Mouse (Mus musculus) liver, embryonic 16.5 days (tissue): ENCODE data around the gene 1700001O22Rik. TPM values are rescaled to one million over a fixed set of nuclear protein-coding genes. Genes with fewer than 3 reads are reported as not detected.

Source experiments
- ATAC-seq: fragments of 200-750 bp; cut with Nextera tagmentation; 2 replicates; pipeline ENCODE4 v1.8.0; 2017; ENCODE audit warnings: low read depth, mild to moderate bottlenecking, moderate number of reproducible peaks, moderate library complexity
- H3K27ac ChIP-seq: fragments of 300-500 bp; sonication (generic); 2 replicates; pipeline ENCODE4 v1.5.1; 2014; ENCODE audit warnings: mild to moderate bottlenecking, low read length
- H3K27me3 ChIP-seq: fragments of 300-500 bp; sonication (generic); 2 replicates; pipeline ENCODE4 v1.6.1; 2014; ENCODE audit warnings: low read depth, low read length, mixed read lengths; ENCODE audit not compliant: control insufficient read depth, insufficient read depth
- H3K36me3 ChIP-seq: fragments of 300-500 bp; sonication (generic); 2 replicates; pipeline ENCODE4 v1.6.1; 2014; ENCODE audit warnings: mild to moderate bottlenecking; ENCODE audit not compliant: control insufficient read depth, insufficient read depth
- H3K4me1 ChIP-seq: fragments of 300-500 bp; sonication (generic); 2 replicates; pipeline ENCODE4 v1.6.1; 2014; ENCODE audit warnings: low read depth, low read length, mixed read lengths; ENCODE audit not compliant: control insufficient read depth
- H3K4me2 ChIP-seq: fragments of 300-500 bp; sonication (generic); 2 replicates; pipeline ENCODE4 v1.6.1; 2014; ENCODE audit warnings: low read depth, low read length, mixed read lengths
- H3K4me3 ChIP-seq: fragments of 300-500 bp; sonication (generic); 2 replicates; pipeline ENCODE4 v1.5.1; 2014; ENCODE audit warnings: low read depth, mild to moderate bottlenecking, low read length
- H3K9ac ChIP-seq: fragments of 300-500 bp; sonication (generic); 2 replicates; pipeline ENCODE4 v1.6.1; 2014; ENCODE audit warnings: low read depth, low read length
- H3K9me3 ChIP-seq: fragments of 300-500 bp; sonication (generic); replicated peaks from 2 replicates; pipeline ENCODE4 v1.6.1; 2016; ENCODE audit warnings: low read length; ENCODE audit not compliant: control insufficient read depth
- WGBS: fragments of 180-500 bp; shearing (Covaris S2); extraction: QIAGEN DNeasy Blood & Tissue Kit; methylation state at CpG from one replicate; pipeline ENCODE4 v1.1.7; 2014; ENCODE audit not compliant: insufficient replicate concordance; 5-methylcytosine and 5-hydroxymethylcytosine counted together
- polyA plus RNA-seq: library from polyadenylated mRNA; unstranded; fragments of >200 nt; fragmentation: Nextera tagmentation; extraction: Ambion mirVana; gene quantifications from 2 replicates; pipeline ENCODE4 v1.2.1, GENCODE M21; 2015

The 1700001O22Rik gene
- polyA plus RNA-seq, 1 experiment from 2014 or later = 0.09 TPM

- no peaks in the 10 kb centered on the region for H3K9me3 ChIP-seq
- ATAC-seq = no peak
- H3K4me1 ChIP-seq = peaks cover 22% of the 10 kb centered on the region
- WGBS = 8% methylated on average over 28 of the region's 28 CpGs
- H3K36me3 ChIP-seq = no peaks in the 10 kb centered on the region
- H3K27ac ChIP-seq = no peak overlapping the region; the same call in 1 of the 2 replicates
- peaks cover 21% of the 10 kb centered on the region for H3K27me3 ChIP-seq
- H3K4me2 ChIP-seq = peak overlapping the region; percentile 90
- H3K9ac ChIP-seq = peak overlapping the region; percentile 60
- peak overlapping the region; percentile 66 for H3K4me3 ChIP-seq
These were observed 3.7 kb upstream of the 1700001O22Rik start for GRCm38 (mm10) chr2:30807147-30807647.

GRCm38 (mm10) chr2:30805983-30806382, 2.5 kb upstream of the 1700001O22Rik start:
- no peak overlapping the region for H3K9ac ChIP-seq
- no peak for ATAC-seq
- H3K4me1 ChIP-seq = peaks cover 22% of the 10 kb centered on the region
- no peak overlapping the region for H3K4me3 ChIP-seq
- peaks cover 33% of the 10 kb centered on the region for H3K27me3 ChIP-seq
- no peak overlapping the region for H3K4me2 ChIP-seq
- WGBS = 92% methylated on average over 2 of the region's 2 CpGs
- H3K9me3 ChIP-seq = no peaks in the 10 kb centered on the region
- no peak overlapping the region for H3K27ac ChIP-seq
- H3K36me3 ChIP-seq = no peaks in the 10 kb centered on the region

GRCm38 (mm10) chr2:30801067-30801852, 2.2 kb downstream of the 1700001O22Rik start:
- under 1% methylated on average over 68 of the region's 77 CpGs for WGBS
- Histone ChIP-seq H3K4me3 (peak overlapping the region; percentile 46), H3K36me3 (no peaks in the 10 kb centered on the region), H3K4me1 (peaks cover 5% of the 10 kb centered on the region), H3K9me3 (no peaks in the 10 kb centered on the region), H3K27me3 (peaks cover 74% of the 10 kb centered on the region), H3K9ac (peak overlapping the region; percentile 15; the same call in 1 of the 2 replicates), H3K27ac (no peak overlapping the region), H3K4me2 (peak overlapping the region; percentile 59)
- ATAC-seq = peak; percentile 43; the same call in 1 of the 2 replicates

- peaks cover 77% of the 10 kb centered on the region for H3K27me3 ChIP-seq
- H3K9ac ChIP-seq = no peak overlapping the region
- no peak overlapping the region; the same call in 1 of the 2 replicates for H3K4me3 ChIP-seq
- H3K4me1 ChIP-seq = peaks cover 6% of the 10 kb centered on the region
- 22% methylated on average over 7 of the region's 7 CpGs for WGBS
- no peaks in the 10 kb centered on the region for H3K9me3 ChIP-seq
- no peak overlapping the region for H3K27ac ChIP-seq
- no peaks in the 10 kb centered on the region for H3K36me3 ChIP-seq
- ATAC-seq = no peak
- peak overlapping the region; percentile 59; the same call in 1 of the 2 replicates for H3K4me2 ChIP-seq
These were observed 2.8 kb downstream of the 1700001O22Rik start for GRCm38 (mm10) chr2:30800671-30801066.

GRCm38 (mm10) chr2:30799456-30799855, 4.0 kb downstream of the 1700001O22Rik start:
- Histone ChIP-seq H3K9me3 (no peaks in the 10 kb centered on the region), H3K9ac (no peak overlapping the region), H3K36me3 (no peaks in the 10 kb centered on the region), H3K27me3 (peaks cover 77% of the 10 kb centered on the region), H3K4me2 (no peak overlapping the region), H3K27ac (no peak overlapping the region), H3K4me1 (peaks cover 15% of the 10 kb centered on the region), H3K4me3 (no peak overlapping the region)
- WGBS = 55% methylated on average over 3 of the region's 3 CpGs
- no peak for ATAC-seq

GRCm38 (mm10) chr2:30796382-30796781, 7.1 kb downstream of the 1700001O22Rik start:
- peaks cover 15% of the 10 kb centered on the region for H3K4me1 ChIP-seq
- H3K27ac ChIP-seq = no peak overlapping the region
- H3K4me2 ChIP-seq = peak overlapping the region; percentile 37; the same call in 1 of the 2 replicates
- WGBS = 2% methylated on average over 11 of the region's 11 CpGs
- no peaks in the 10 kb centered on the region for H3K36me3 ChIP-seq
- H3K9ac ChIP-seq = no peak overlapping the region
- H3K9me3 ChIP-seq = no peaks in the 10 kb centered on the region
- peaks cover 52% of the 10 kb centered on the region for H3K27me3 ChIP-seq
- no peak overlapping the region for H3K4me3 ChIP-seq
- ATAC-seq = peak; percentile 54

- Histone ChIP-seq H3K9me3 (no peaks in the 10 kb centered on the region), H3K27ac (no peak overlapping the region), H3K4me1 (peaks cover 15% of the 10 kb centered on the region), H3K27me3 (peaks cover 47% of the 10 kb centered on the region), H3K4me2 (no peak overlapping the region), H3K36me3 (no peaks in the 10 kb centered on the region), H3K9ac (no peak overlapping the region), H3K4me3 (no peak overlapping the region)
- no peak for ATAC-seq
- WGBS = 59% methylated on average over 5 of the region's 5 CpGs
These were observed 7.6 kb downstream of the 1700001O22Rik start for GRCm38 (mm10) chr2:30795889-30796275.

GRCm38 (mm10) chr2:30795271-30795888, 8.1 kb downstream of the 1700001O22Rik start:
- Histone ChIP-seq H3K27ac (no peak overlapping the region), H3K36me3 (no peaks in the 10 kb centered on the region), H3K4me2 (peak overlapping the region; percentile 69), H3K9ac (no peak overlapping the region), H3K9me3 (no peaks in the 10 kb centered on the region), H3K4me1 (peaks cover 15% of the 10 kb centered on the region), H3K27me3 (peaks cover 42% of the 10 kb centered on the region), H3K4me3 (peak overlapping the region; percentile 51)
- 63% methylated on average over 7 of the region's 7 CpGs for WGBS
- ATAC-seq = no peak
